Mouse (Mus musculus): Measurements from ENCODE around the gene Ggact. TPM values are rescaled to one million over a fixed set of nuclear protein-coding genes. Genes with fewer than 3 reads are reported as not detected.
A peak's percentile ranks its signal among the peaks of the same experiment; 100 is the strongest.

Gene Ggact
- total RNA-seq (2021) = 29.2 and 40.9 TPM in 2 replicates
- long read RNA-seq, experiment 1, transcript Ggact-201 (3 exons, 1,076 nt) = major isoform, 7 of 9 reads
- long read RNA-seq, experiment 1, partial matches to known transcripts = 0 of 9 reads
- long read RNA-seq, experiment 1, other reads (novel, unspliced or antisense) = 1 of 9 reads
- long read RNA-seq, experiment 2, partial matches to known transcripts = 2 of 12 reads
- long read RNA-seq, experiment 2, other reads (novel, unspliced or antisense) = 1 of 12 reads

GRCm38 (mm10) chr14:122913657-122914056, at the start of gene Ggact:
Gene Ggact, minus strand, starts transcription at chr14:122913757.
- DNase-seq = no peak

GRCm38 (mm10) chr14:122957941-122958340, 44.4 kb upstream of the Ggact start:
- no peak for DNase-seq

GRCm38 (mm10) chr14:122953331-122953730, 39.8 kb upstream of the Ggact start:
- peak; percentile 55 for DNase-seq

- no peak for DNase-seq
Measured at GRCm38 (mm10) chr14:122952556-122952955, 39.0 kb upstream of the Ggact start.

GRCm38 (mm10) chr14:122951676-122952445, 38.3 kb upstream of the Ggact start:
- no peak for DNase-seq

- DNase-seq = peak; percentile 21
Measured at GRCm38 (mm10) chr14:122950915-122951314, 37.4 kb upstream of the Ggact start.

- no peak for DNase-seq
Measured at GRCm38 (mm10) chr14:122943475-122943853, 29.9 kb upstream of the Ggact start.

GRCm38 (mm10) chr14:122942757-122943474, 29.4 kb upstream of the Ggact start:
- no peak for DNase-seq

- DNase-seq = no peak
Measured at GRCm38 (mm10) chr14:122936460-122936859, 22.9 kb upstream of the Ggact start.

- DNase-seq = no peak
Measured at GRCm38 (mm10) chr14:122920011-122920410, 6.5 kb upstream of the Ggact start.

GRCm38 (mm10) chr14:122917676-122918075, 4.1 kb upstream of the Ggact start:
- no peak for DNase-seq

GRCm38 (mm10) chr14:122912812-122913498, 602 bp downstream of the Ggact start:
- DNase-seq = peak; percentile 86

GRCm38 (mm10) chr14:122912137-122912536, 1.4 kb downstream of the Ggact start:
- no peak for DNase-seq

- DNase-seq = no peak
Measured at GRCm38 (mm10) chr14:122911265-122911664, 2.3 kb downstream of the Ggact start.

GRCm38 (mm10) chr14:122909368-122910091, 4.0 kb downstream of the Ggact start:
- DNase-seq = no peak

- no peak for DNase-seq
Measured at GRCm38 (mm10) chr14:122908075-122908474, 5.5 kb downstream of the Ggact start.

- no peak for DNase-seq
Measured at GRCm38 (mm10) chr14:122905007-122905406, 8.6 kb downstream of the Ggact start.

GRCm38 (mm10) chr14:122903923-122904351, 9.6 kb downstream of the Ggact start:
- DNase-seq = peak; percentile 34

GRCm38 (mm10) chr14:122902884-122903283, 10.7 kb downstream of the Ggact start:
- DNase-seq = peak; percentile 88

GRCm38 (mm10) chr14:122902136-122902535, 11.4 kb downstream of the Ggact start:
- DNase-seq = peak; percentile 62

- DNase-seq = no peak
Measured at GRCm38 (mm10) chr14:122901715-122902114, 11.8 kb downstream of the Ggact start.

- no peak for DNase-seq
Measured at GRCm38 (mm10) chr14:122901177-122901576, 12.4 kb downstream of the Ggact start.

Measured in adrenal gland, postnatal 14 days (tissue).